Mouse (Mus musculus): ENCODE measurements around the gene Olfr955.

Olfr955 gene

GRCm38 (mm10) chr9:39471844-39472243 lies at the start of gene Olfr955:
Gene Olfr955, minus strand, starts transcription at chr9:39471944.
- no peak for DNase-seq (ENCODE audit: low spot score in 2 of 2)

GRCm38 (mm10) chr9:39518595-39518994 lies 46.9 kb upstream of the Olfr955 start:
- no peak for DNase-seq (ENCODE audit: low spot score in 2 of 2)

GRCm38 (mm10) chr9:39515531-39515930 lies 43.8 kb upstream of the Olfr955 start, which contains the start of gene Olfr957:
Gene Olfr957, minus strand, starts transcription at chr9:39515809.
- DNase-seq (ENCODE audit: low spot score in 2 of 2) = no peak

GRCm38 (mm10) chr9:39509412-39509811 lies 37.7 kb upstream of the Olfr955 start:
- DNase-seq (ENCODE audit: low spot score in 2 of 2) = no peak

- no peak for DNase-seq (ENCODE audit: low spot score in 2 of 2)
These were observed 37.3 kb upstream of the Olfr955 start for GRCm38 (mm10) chr9:39508998-39509397.

DNA sequence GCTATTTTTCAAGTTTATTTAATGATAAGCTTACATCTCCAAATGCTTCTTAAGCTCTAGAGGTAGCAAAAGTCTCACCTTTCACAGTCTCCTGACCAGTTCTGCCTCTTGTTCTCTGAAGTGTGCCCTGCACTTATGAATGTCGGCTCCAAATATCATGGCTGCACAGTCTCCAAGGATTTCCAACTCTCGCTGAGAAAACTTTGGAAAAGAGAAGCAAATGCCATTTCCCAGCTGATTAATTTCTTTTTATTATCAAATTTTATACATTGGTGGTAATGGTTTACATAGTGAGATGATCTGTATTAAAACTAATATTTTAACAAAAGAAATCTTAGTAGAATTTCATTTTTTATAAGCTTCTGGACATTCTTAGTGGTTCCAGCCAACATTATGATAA lies 22.2 kb upstream of the Olfr955 start, which contains the start of gene Olfr44:
TSS of gene Olfr44 (minus strand) at position 101 of the 400 bp plus-strand sequence.
- DNase-seq (ENCODE audit: low spot score in 2 of 2) = no peak

GRCm38 (mm10) chr9:39456401-39456800 lies 15.3 kb downstream of the Olfr955 start, which contains the start of gene Olfr954:
Gene Olfr954, plus strand, starts transcription at chr9:39456701.
- DNase-seq (ENCODE audit: low spot score in 2 of 2) = no peak

- DNase-seq (ENCODE audit: low spot score in 2 of 2) = no peak
These were observed 44.7 kb downstream of the Olfr955 start, which contains the start of gene Olfr952 for GRCm38 (mm10) chr9:39427048-39427447. Gene Olfr952, minus strand, starts transcription at chr9:39427148.
